8 mouse cellular contexts compared by ENCODE assay signal in genomic region chr2:119797279-119797783, GRCm38 (mm10). TPM values are rescaled to one million over a fixed set of nuclear protein-coding genes. Genes with fewer than 3 reads are reported as not detected.
A peak's percentile ranks its signal among the peaks of the same experiment; 100 is the strongest.
DNase-seq lines count a peak whose midpoint lies in the region; ATAC-seq and TF ChIP-seq lines count a peak whose summit lies in the region.

Gene Tyro3, plus strand, starts transcription at chr2:119797733.

- no peak for DNase-seq in layer of hippocampus, adult 18-20 months (ENCODE audit: low spot score in 2 of 2)
- DNase-seq in layer of hippocampus, adult 9-10 months (ENCODE audit: low spot score): no peak
- DNase-seq in midbrain, embryonic 11.5 days (ENCODE audit: low spot score, missing footprints): no peak
- DNase-seq in embryo, embryonic 10 days (ENCODE audit: low spot score): no peak
- no peak for DNase-seq in gastrocnemius, postnatal 25 days
- no peak for DNase-seq in testis, postnatal 14 days (ENCODE audit: low spot score)

- H3K4me2 ChIP-seq in hindbrain, embryonic 13.5 days: 0 out of 2 replicates have a peak within 1 kb of the TSS, but pooled peaks have one; percentile 96
- no peak within 1 kb of the TSS for H3K4me2 ChIP-seq in midbrain, embryonic 11.5 days

- H3K27me3 ChIP-seq in hindbrain, embryonic 13.5 days: peaks cover 40% of the 10 kb centered on the region
- H3K27me3 ChIP-seq in midbrain, embryonic 11.5 days (ENCODE audit: control insufficient read depth, insufficient read depth, low read length): peaks cover 6% of the 10 kb centered on the region; the same call in 1 of the 2 replicates

- H3K9ac ChIP-seq in hindbrain, embryonic 13.5 days: no peak within 1 kb of the TSS
- H3K9ac ChIP-seq in midbrain, embryonic 11.5 days (ENCODE audit: low read length): no peak within 1 kb of the TSS

- peaks cover 6% of the 10 kb centered on the region for H3K4me1 ChIP-seq in cortical plate, adult 2 months (ENCODE audit: control insufficient read depth, insufficient read depth, low read length)
- H3K4me1 ChIP-seq in hindbrain, embryonic 13.5 days (replicated peaks): peaks cover 35% of the 10 kb centered on the region
- H3K4me1 ChIP-seq in midbrain, embryonic 11.5 days (ENCODE audit: control insufficient read depth, insufficient read depth, low read length): peaks cover 13% of the 10 kb centered on the region

- no peak for TF ChIP-seq CTCF in cortical plate, adult 2 months (IDR thresholded peaks at IDR 0.05; ENCODE audit: extremely low read depth, insufficient read depth, low read length)

- no peak for TF ChIP-seq POLR2A in cortical plate, adult 2 months (IDR thresholded peaks at IDR 0.05; ENCODE audit: extremely low read depth, insufficient read depth, low read length)

- 0 out of 2 replicates have a peak within 1 kb of the TSS, but pooled peaks have one; percentile 21 for H3K27ac ChIP-seq in cortical plate, adult 2 months (ENCODE audit: insufficient read depth, low read length)
- no peak within 1 kb of the TSS for H3K27ac ChIP-seq in hindbrain, embryonic 13.5 days
- no peak within 1 kb of the TSS for H3K27ac ChIP-seq in midbrain, embryonic 11.5 days (ENCODE audit: low read depth, low read length)

- no peaks in the 10 kb centered on the region for H3K9me3 ChIP-seq in hindbrain, embryonic 13.5 days
- no peaks in the 10 kb centered on the region for H3K9me3 ChIP-seq in midbrain, embryonic 11.5 days (ENCODE audit: control insufficient read depth, low read length)

- no peaks in the 10 kb centered on the region for H3K36me3 ChIP-seq in hindbrain, embryonic 13.5 days
- no peaks in the 10 kb centered on the region for H3K36me3 ChIP-seq in midbrain, embryonic 11.5 days (ENCODE audit: control insufficient read depth, insufficient read depth, low read length)

- no peak within 1 kb of the TSS for H3K4me3 ChIP-seq in cortical plate, adult 2 months (ENCODE audit: insufficient read depth, low read length)
- H3K4me3 ChIP-seq in hindbrain, embryonic 13.5 days: 0 out of 2 replicates have a peak within 1 kb of the TSS, but pooled peaks have one; percentile 7
- H3K4me3 ChIP-seq in midbrain, embryonic 11.5 days (ENCODE audit: low read depth, low read length): no peak within 1 kb of the TSS

- WGBS in hindbrain, embryonic 13.5 days: 66% methylated on average over 5 of the region's 5 CpGs
- WGBS in midbrain, embryonic 11.5 days: 72% methylated on average over 5 of the region's 5 CpGs

- ATAC-seq in hindbrain, embryonic 13.5 days (ENCODE audit: low FRiP score): no peak
- ATAC-seq in midbrain, embryonic 11.5 days (ENCODE audit: low FRiP score): no peak

RNA-seq across cellular contexts. Expression of gene Tyro3, which starts in this region (rescaled TPM):
- 10 to 100 TPM; 87.5 to 93.6 TPM for total RNA-seq in layer of hippocampus, adult 18-20 months (2021)
- 164 and 169 TPM in 2 replicates for polyA plus RNA-seq in cortical plate, adult 2 months (2012; rRNA removed)
- 19.4 and 20.0 TPM in 2 replicates for polyA plus RNA-seq in hindbrain, embryonic 13.5 days (2015; fragmentation: Nextera tagmentation; extraction: Ambion mirVana)
- 19.1 and 22.6 TPM in 2 replicates for polyA plus RNA-seq in midbrain, embryonic 11.5 days (2014; fragmentation: Nextera tagmentation; extraction: Ambion mirVana)
- under 1 TPM; 0.61 to 0.67 TPM for total RNA-seq in gastrocnemius, postnatal 25 days (2021)

Comparison
In these comparisons a context has a peak if more than half of its experiments do, and no peak if none do; other contexts are left out.
1. RNA of gene Tyro3 (total RNA-seq): 87.5 to 93.6 TPM in layer of hippocampus, adult 18-20 months; 0.61 to 0.67 TPM in gastrocnemius, postnatal 25 days; every median in the first group is over 10 times any median in the second.